8 mouse cellular contexts compared by ENCODE assay signal in the genomic region with DNA sequence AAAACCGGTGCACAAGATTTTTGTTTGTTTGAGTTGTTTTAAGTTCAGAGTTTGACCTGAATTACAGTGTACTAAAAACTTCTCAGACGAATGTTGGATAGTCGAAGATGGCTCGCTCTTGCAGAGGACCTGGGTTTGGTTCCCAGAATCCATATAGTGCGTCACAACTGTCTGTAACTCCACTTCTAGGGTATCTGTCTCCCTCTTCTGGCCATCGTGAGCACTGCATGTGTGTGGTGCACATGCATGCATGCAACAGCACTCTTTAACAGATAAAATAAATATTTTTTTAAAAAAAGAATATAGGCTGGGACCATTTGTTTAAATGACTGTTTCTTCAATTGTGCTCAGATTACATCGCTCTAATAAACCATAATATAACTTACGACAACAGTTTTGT. TPM values are rescaled to one million over a fixed set of nuclear protein-coding genes. Genes with fewer than 3 reads are reported as not detected.
DNase-seq lines count a peak whose midpoint lies in the region; ATAC-seq and TF ChIP-seq lines count a peak whose summit lies in the region.
"Had no signal": no experiment of that assay in that cellular context is flagged by ENCODE, and none has a peak within 500 bp of the region (broad histone marks: within the 10 kb centered on the region; RNA-seq: fewer than 3 reads in every experiment).

No protein-coding gene starts in this region.

- DNase-seq in kidney, adult 18-20 months: peak; percentile 47
- DNase-seq in CH12.LX (ENCODE audit: extremely low read depth) (peak; percentile 32), WW6 (ENCODE audit: low read depth, low spot score) (peak; percentile 26)
- DNase-seq in retina, embryonic 14.5 days (ENCODE audit: low spot score): peak; percentile 17
- DNase-seq in right cerebral cortex, adult 2 months (ENCODE audit: low spot score in 2 of 2): no peak

- TF ChIP-seq CTCF in CH12.LX (conservative IDR thresholded peaks at IDR 0.05 in 1 of 2, IDR thresholded peaks at IDR 0.05 in 1 of 2; ENCODE audit: low read depth in 2 of 2, low read length in 2 of 2): peak; percentile 31 to 57; a peak in 3 of 4 replicates

- H3K27ac ChIP-seq in kidney, embryonic 14.5 days (ENCODE audit: low read depth, low read length): no peak overlapping the region
- H3K27ac ChIP-seq in CH12.LX (ENCODE audit: insufficient read depth, low read depth): no peak overlapping the region

- no peak overlapping the region for H3K4me2 ChIP-seq in kidney, embryonic 14.5 days (replicated peaks; ENCODE audit: low read depth, low read length)
- H3K4me2 ChIP-seq in CH12.LX (ENCODE audit: insufficient read depth, low read depth, poor library complexity, severe bottlenecking): no peak overlapping the region

- H3K4me1 ChIP-seq in kidney, embryonic 14.5 days (ENCODE audit: control insufficient read depth, insufficient read depth, low read length): peaks cover 6% of the 10 kb centered on the region
- peaks cover 0 to 18% of the 10 kb centered on the region in 2 experiments; a peak in 2 of 4 replicates for H3K4me1 ChIP-seq in CH12.LX (ENCODE audit: control insufficient read depth in 1 of 2, insufficient read depth in 2 of 2)

- H3K36me3 ChIP-seq in kidney, embryonic 14.5 days (ENCODE audit: control insufficient read depth, insufficient read depth, low read length): no peaks in the 10 kb centered on the region
- H3K36me3 ChIP-seq in CH12.LX (replicated peaks in 1 of 2; ENCODE audit: control insufficient read depth in 1 of 2, insufficient read depth in 1 of 2, low read length in 1 of 2): no peaks in the 10 kb centered on the region

- H3K9me3 ChIP-seq in kidney, embryonic 14.5 days (ENCODE audit: control insufficient read depth, low read length): no peaks in the 10 kb centered on the region
- peaks cover 7% of the 10 kb centered on the region for H3K9me3 ChIP-seq in CH12.LX (replicated peaks; ENCODE audit: low read length)

- WGBS in kidney, embryonic 14.5 days: 85% methylated on average over 8 of the region's 8 CpGs

- in situ Hi-C loops in CH12.LX (cut with MboI; ENCODE audit: low pct_ligation_motif_present, low pct_unique_long_range_greater_than_20kb, low sequenced_read_pairs): no loop called here

- TF ChIP-seq RAD21 in CH12.LX (IDR thresholded peaks at IDR 0.05; ENCODE audit: low read depth, low read length): peak; percentile 42

- no peak for TF ChIP-seq POLR2A in CH12.LX (IDR thresholded peaks at IDR 0.05; ENCODE audit: low read depth, low read length)

- 0 out of 2 replicates have a peak, but pooled peaks cover 3% of the 10 kb centered on the region for H3K27me3 ChIP-seq in kidney, embryonic 14.5 days (ENCODE audit: control insufficient read depth, insufficient read depth, low read length)
- peaks cover 9% of the 10 kb centered on the region for H3K27me3 ChIP-seq in CH12.LX (replicated peaks)

- no peaks in the 10 kb centered on the region for H3K79me2 ChIP-seq in CH12.LX (replicated peaks; ENCODE audit: control insufficient read depth, extremely low read depth, insufficient read depth, poor library complexity, severe bottlenecking)

- dilution Hi-C loops in CH12.LX (cut with MboI; ENCODE audit: extremely low pct_ligation_motif_present, extremely low pct_unique_long_range_greater_than_20kb, low sequenced_read_pairs): no loop called here

- H3K4me3 ChIP-seq in kidney, embryonic 14.5 days (ENCODE audit: low read length): no peak overlapping the region
- no peak overlapping the region for H3K4me3 ChIP-seq in CH12.LX (replicated peaks in 1 of 3; ENCODE audit: low read depth in 2 of 3, low read length in 2 of 3, poor library complexity in 1 of 3)

- ATAC-seq in kidney, embryonic 14.5 days (ENCODE audit: low FRiP score, low TSS enrichment): no peak
- no peak for ATAC-seq in activated CD4-positive, CD25-positive, alpha-beta regulatory T cell, adult 4 months

- H3K9ac ChIP-seq in kidney, embryonic 14.5 days (ENCODE audit: low read depth, low read length): no peak overlapping the region
- no peak overlapping the region for H3K9ac ChIP-seq in CH12.LX (ENCODE audit: insufficient read depth, low read depth)

- TF ChIP-seq EP300 in CH12.LX (IDR thresholded peaks at IDR 0.05; ENCODE audit: low read length): no peak

TF ChIP-seq in CH12.LX, 34 proteins besides CTCF, POLR2A, EP300 and RAD21:
- no peak for TF ChIP-seq SIN3A (IDR thresholded peaks at IDR 0.05; ENCODE audit: low read length)
- no peak for TF ChIP-seq RCOR1 (conservative IDR thresholded peaks at IDR 0.05; ENCODE audit: low read depth, low read length)
- no peak for TF ChIP-seq IRF4 (IDR thresholded peaks at IDR 0.05; ENCODE audit: low read depth, low read length)
- peak; percentile 17; the same call in 1 of the 2 replicates for TF ChIP-seq SMC3 (IDR thresholded peaks at IDR 0.05; ENCODE audit: low read depth, low read length)

RNA-seq across cellular contexts. Expression of a gene that starts 3.1 kb away (rescaled TPM):
- polyA plus RNA-seq in kidney, embryonic 14.5 days (2014; fragmentation: Nextera tagmentation; extraction: Ambion mirVana): 3.1 and 4.6 TPM in 2 replicates
- total RNA-seq in CH12.LX (2012; rRNA removed): 0.46 and 0.68 TPM in 2 replicates
- 1.2 and 1.4 TPM in 2 replicates for total RNA-seq in CH12.LX (2014; rRNA removed)
- polyA plus RNA-seq in CH12.LX (2012; ENCODE audit: insufficient read length, low read depth): 1.4 and 1.5 TPM in 2 replicates
- 1 to 10 TPM; 1.7 to 2.2 TPM for polyA plus RNA-seq in activated CD4-positive, CD25-positive, alpha-beta regulatory T cell, adult 4 months (2017; shearing (Covaris generic))

RNA-seq across cellular contexts. Expression of a gene that starts 19.6 kb away (rescaled TPM):
- polyA plus RNA-seq in kidney, embryonic 14.5 days (2014; fragmentation: Nextera tagmentation; extraction: Ambion mirVana): not detected in 2 replicates
- total RNA-seq in CH12.LX (2012; rRNA removed) (not detected in 2 replicates), CH12.LX (2014; rRNA removed) (not detected in 2 replicates)
- polyA plus RNA-seq in CH12.LX (2012; ENCODE audit: insufficient read length, low read depth): not detected in 2 replicates
- not detected for polyA plus RNA-seq in activated CD4-positive, CD25-positive, alpha-beta regulatory T cell, adult 4 months (2017; shearing (Covaris generic))
- polyA plus RNA-seq: neural tube, embryonic 11.5 days had no signal

RNA-seq across cellular contexts. Expression of a gene that starts 26.3 kb away (rescaled TPM):
- 0.71 and 1.8 TPM in 2 replicates for polyA plus RNA-seq in kidney, embryonic 14.5 days (2014; fragmentation: Nextera tagmentation; extraction: Ambion mirVana)
- total RNA-seq in CH12.LX (2012; rRNA removed) (0.25 and 0.55 TPM in 2 replicates), CH12.LX (2014; rRNA removed) (0.40 and 0.41 TPM in 2 replicates)
- 0.39 and 0.60 TPM in 2 replicates for polyA plus RNA-seq in CH12.LX (2012; ENCODE audit: insufficient read length, low read depth)
- 1 to 10 TPM; 7.0 TPM for polyA plus RNA-seq in activated CD4-positive, CD25-positive, alpha-beta regulatory T cell, adult 4 months (2017; shearing (Covaris generic))

RNA-seq across cellular contexts. Expression of a gene that starts 44.9 kb away (rescaled TPM):
- 11.5 and 18.1 TPM in 2 replicates for polyA plus RNA-seq in kidney, embryonic 14.5 days (2014; fragmentation: Nextera tagmentation; extraction: Ambion mirVana)
- 24.7 and 25.0 TPM in 2 replicates for total RNA-seq in CH12.LX (2012; rRNA removed)
- total RNA-seq in CH12.LX (2014; rRNA removed): 29.0 and 30.0 TPM in 2 replicates
- 25.2 and 25.9 TPM in 2 replicates for polyA plus RNA-seq in CH12.LX (2012; ENCODE audit: insufficient read length, low read depth)
- polyA plus RNA-seq in activated CD4-positive, CD25-positive, alpha-beta regulatory T cell, adult 4 months (2017; shearing (Covaris generic)): 10 to 100 TPM; 21.8 TPM

Comparison
In these comparisons a context has a peak if more than half of its experiments do, and no peak if none do; other contexts are left out.
1. DNase-seq: peak in kidney, adult 18-20 months (single experiment), CH12.LX (single experiment), WW6 (single experiment) and retina, embryonic 14.5 days (single experiment); none in right cerebral cortex, adult 2 months (0 of 2).